ENCODE assay signal across 15 mouse cellular contexts in genomic region chr5:120682982-120683771, GRCm38 (mm10). TPM values are rescaled to one million over a fixed set of nuclear protein-coding genes. Genes with fewer than 3 reads are reported as not detected.
DNase-seq lines count a peak whose midpoint lies in the region; ATAC-seq and TF ChIP-seq lines count a peak whose summit lies in the region.
"Had no signal": no experiment of that assay in that cellular context is flagged by ENCODE, and none has a peak within 500 bp of the region (broad histone marks: within the 10 kb centered on the region; RNA-seq: fewer than 3 reads in every experiment).

No protein-coding gene starts in this region.

- H3K36me3 ChIP-seq in kidney, embryonic 14.5 days (ENCODE audit: control insufficient read depth, insufficient read depth, low read length), result no peaks in the 10 kb centered on the region
- H3K36me3 ChIP-seq in spleen, adult 2 months (ENCODE audit: control insufficient read depth, insufficient read depth, low read length), result peaks cover 8% of the 10 kb centered on the region
- peaks cover 3% of the 10 kb centered on the region; the same call in 1 of the 2 replicates for H3K36me3 ChIP-seq in ES-E14 (ENCODE audit: control insufficient read depth, insufficient read depth, low read length, poor library complexity, severe bottlenecking)
- no peaks in the 10 kb centered on the region for H3K36me3 ChIP-seq in limb, embryonic 10.5 days

- TF ChIP-seq CTCF in spleen, adult 2 months (IDR thresholded peaks at IDR 0.05; ENCODE audit: extremely low read depth, insufficient read depth, insufficient read length, insufficient replicate concordance), result no peak

- no peak for DNase-seq in kidney, postnatal 25 days
- peak in 1 of 2 experiments; percentile 63 for DNase-seq in spleen, adult 2 months (ENCODE audit: low read depth in 1 of 2, low spot score in 2 of 2)
- DNase-seq in spleen, adult 12 weeks (ENCODE audit: low spot score), result no peak
- peak; percentile 64 for DNase-seq in ES-E14 (ENCODE audit: low read depth, low spot score)
- DNase-seq in limb, embryonic 10.5 days (ENCODE audit: low spot score), result no peak
- no peak for DNase-seq in adrenal gland, postnatal 14 days
- DNase-seq: cerebellum, adult 11 months; heart, adult 11 months; heart, postnatal 4 days; kidney, adult 8-10 months had no signal

- WGBS in kidney, embryonic 14.5 days, result 7% methylated on average over 24 of the region's 24 CpGs
- 24% methylated on average over 24 of the region's 24 CpGs for WGBS in spleen, adult 2 months
- WGBS in limb, embryonic 10.5 days, result 7% methylated on average over 24 of the region's 24 CpGs

- no peak overlapping the region for H3K27ac ChIP-seq in kidney, embryonic 14.5 days (ENCODE audit: low read depth, low read length)
- 0 out of 2 replicates have a peak overlapping the region, but pooled peaks have one; percentile 20 for H3K27ac ChIP-seq in spleen, adult 2 months (ENCODE audit: insufficient read depth, low read length)
- no peak overlapping the region for H3K27ac ChIP-seq in ES-E14 (ENCODE audit: insufficient read depth, low read depth, low read length, poor library complexity, severe bottlenecking)
- no peak overlapping the region for H3K27ac ChIP-seq in limb, embryonic 10.5 days

- H3K9ac ChIP-seq in kidney, embryonic 14.5 days (ENCODE audit: low read depth, low read length), result no peak overlapping the region
- H3K9ac ChIP-seq in ES-E14 (ENCODE audit: insufficient read depth, low read depth, low read length, poor library complexity, severe bottlenecking), result no peak overlapping the region; the same call in 1 of the 2 replicates

- no peaks in the 10 kb centered on the region for H3K9me3 ChIP-seq in kidney, embryonic 14.5 days (ENCODE audit: control insufficient read depth, low read length)
- H3K9me3 ChIP-seq in ES-E14 (ENCODE audit: control insufficient read depth, insufficient read depth, low read depth, low read length), result no peaks in the 10 kb centered on the region
- no peaks in the 10 kb centered on the region for H3K9me3 ChIP-seq in limb, embryonic 10.5 days (replicated peaks)
- H3K9me3 ChIP-seq: G1E had no signal

- peaks cover 16% of the 10 kb centered on the region; the same call in 1 of the 2 replicates for H3K4me1 ChIP-seq in kidney, embryonic 14.5 days (ENCODE audit: control insufficient read depth, insufficient read depth, low read length)
- peaks cover 41% of the 10 kb centered on the region; the same call in 1 of the 2 replicates for H3K4me1 ChIP-seq in spleen, adult 2 months (ENCODE audit: control insufficient read depth, insufficient read depth, insufficient read length)
- peaks cover 5 to 14% of the 10 kb centered on the region in 2 experiments for H3K4me1 ChIP-seq in ES-E14 (ENCODE audit: control insufficient read depth in 2 of 2, insufficient read depth in 2 of 2, low read length in 2 of 2, poor library complexity in 1 of 2)
- H3K4me1 ChIP-seq in limb, embryonic 10.5 days, result peaks cover 37% of the 10 kb centered on the region

- in situ Hi-C loops in ES-E14 (cut with MboI; ENCODE audit: low sequenced_read_pairs in 2 of 2, unreplicated experiment in 2 of 2), result no loop called here

- H3K4me2 ChIP-seq in kidney, embryonic 14.5 days (replicated peaks; ENCODE audit: low read depth, low read length), result peak overlapping the region; percentile 32

- peak overlapping the region; percentile 15 for H3K4me3 ChIP-seq in kidney, embryonic 14.5 days (ENCODE audit: low read length)
- peak overlapping the region; percentile 19; the same call in 1 of the 2 replicates for H3K4me3 ChIP-seq in spleen, adult 2 months (ENCODE audit: extremely low read depth, insufficient read depth, insufficient read length)
- H3K4me3 ChIP-seq in ES-E14 (ENCODE audit: insufficient read depth in 1 of 2, low read depth in 1 of 2, low read length in 2 of 2, poor library complexity in 1 of 2, severe bottlenecking in 1 of 2), result peak overlapping the region; percentile 51 to 70
- peak overlapping the region; percentile 25; the same call in 1 of the 2 replicates for H3K4me3 ChIP-seq in limb, embryonic 10.5 days

- TF ChIP-seq POLR2A in spleen, adult 2 months (IDR thresholded peaks at IDR 0.05; ENCODE audit: low read depth, low read length), result no peak

- peaks cover 14% of the 10 kb centered on the region for H3K27me3 ChIP-seq in kidney, embryonic 14.5 days (ENCODE audit: control insufficient read depth, insufficient read depth, low read length)
- H3K27me3 ChIP-seq in spleen, adult 2 months (ENCODE audit: control insufficient read depth, insufficient read depth, low read length), result no peaks in the 10 kb centered on the region
- H3K27me3 ChIP-seq in limb, embryonic 10.5 days (ENCODE audit: low read depth, poor library complexity, severe bottlenecking), result peaks cover 70% of the 10 kb centered on the region

- no peak for ATAC-seq in kidney, embryonic 14.5 days (ENCODE audit: low FRiP score, low TSS enrichment)
- ATAC-seq: lung, postnatal 0 days had no signal

TF ChIP-seq in ES-E14, 5 proteins besides CTCF, POLR2A, EP300 and RAD21:
- no peak for TF ChIP-seq ZNF384 (IDR thresholded peaks at IDR 0.05; ENCODE audit: low read depth, low read length)
- no peak for TF ChIP-seq HCFC1 (IDR thresholded peaks at IDR 0.05; ENCODE audit: borderline replicate concordance, insufficient read depth, low read length)
- no peak for TF ChIP-seq CHD2 (IDR thresholded peaks at IDR 0.05; ENCODE audit: low read depth, low read length)
- TF ChIP-seq MAFK (IDR thresholded peaks at IDR 0.05; ENCODE audit: insufficient read depth, low read depth, low read length), result no peak
- TF ChIP-seq ZC3H11A (IDR thresholded peaks at IDR 0.05; ENCODE audit: borderline replicate concordance, low read depth, low read length), result no peak

RNA-seq across cellular contexts. Expression of gene Dtx1, which starts 28.6 kb away (rescaled TPM):
- 7.3 and 10.1 TPM in 2 replicates for polyA plus RNA-seq in kidney, embryonic 14.5 days (2014; fragmentation: Nextera tagmentation; extraction: Ambion mirVana)
- 264 and 351 TPM in 2 replicates for polyA plus RNA-seq in spleen, adult 2 months (2012; rRNA removed)
- total RNA-seq in ES-E14 (2012; rRNA removed), result 13.6 and 29.4 TPM in 2 replicates
- polyA plus RNA-seq in limb, embryonic 10.5 days (2016; fragmentation: Nextera tagmentation; extraction: Ambion mirVana), result 0.84 and 1.7 TPM in 2 replicates
- 7.3 and 8.0 TPM in 2 replicates for total RNA-seq in adrenal gland, postnatal 14 days (2021)

RNA-seq across cellular contexts. Expression of gene Rasal1, which starts 34.6 kb away (rescaled TPM):
- 0.23 and 0.31 TPM in 2 replicates for polyA plus RNA-seq in kidney, embryonic 14.5 days (2014; fragmentation: Nextera tagmentation; extraction: Ambion mirVana)
- 14.9 and 18.9 TPM in 2 replicates for polyA plus RNA-seq in spleen, adult 2 months (2012; rRNA removed)
- total RNA-seq in ES-E14 (2012; rRNA removed), result 3.5 and 6.9 TPM in 2 replicates
- 0.13 and 0.36 TPM in 2 replicates for polyA plus RNA-seq in limb, embryonic 10.5 days (2016; fragmentation: Nextera tagmentation; extraction: Ambion mirVana)
- 8.3 and 13.1 TPM in 2 replicates for total RNA-seq in adrenal gland, postnatal 14 days (2021)
- polyA plus RNA-seq: lung, postnatal 0 days had no signal

RNA-seq across cellular contexts. Expression of gene Cfap73, which starts 49.1 kb away (rescaled TPM):
- polyA plus RNA-seq in kidney, embryonic 14.5 days (2014; fragmentation: Nextera tagmentation; extraction: Ambion mirVana), result not detected in 2 replicates
- polyA plus RNA-seq in spleen, adult 2 months (2012; rRNA removed), result not detected in 2 replicates
- total RNA-seq in ES-E14 (2012; rRNA removed), result not detected in 2 replicates
- polyA plus RNA-seq in limb, embryonic 10.5 days (2016; fragmentation: Nextera tagmentation; extraction: Ambion mirVana), result not detected in 2 replicates
- 0.63 and 0.98 TPM in 2 replicates for total RNA-seq in adrenal gland, postnatal 14 days (2021)
- total RNA-seq: G1E; heart, postnatal 4 days had no signal
- polyA plus RNA-seq: G1E; limb, embryonic 14.5 days; urinary bladder, adult 2 months had no signal

Comparison
In these comparisons a context has a peak if more than half of its experiments do, and no peak if none do; other contexts are left out.
1. RNA of gene Dtx1, which starts 28.6 kb away (polyA plus RNA-seq): 264 to 351 TPM in spleen, adult 2 months; 7.3 to 10.1 TPM in kidney, embryonic 14.5 days and 0.84 to 1.7 TPM in limb, embryonic 10.5 days; every median in the first group is over 10 times any median in the second.
2. RNA of gene Rasal1, which starts 34.6 kb away (polyA plus RNA-seq): 14.9 to 18.9 TPM in spleen, adult 2 months; 0.23 to 0.31 TPM in kidney, embryonic 14.5 days and 0.13 to 0.36 TPM in limb, embryonic 10.5 days; every median in the first group is over 10 times any median in the second.
3. Peak in every context shown above with its lines, with median percentiles within 50 percentile points of each other: H3K4me3 ChIP-seq.